Mouse (Mus musculus): ENCODE measurements around the gene Rtp2.
"Not testable (repeated sequence)": the region's sequence is repeated elsewhere in the genome, so short reads cannot be mapped to it uniquely, and the experiment has no call there.

Rtp2 gene

DNA sequence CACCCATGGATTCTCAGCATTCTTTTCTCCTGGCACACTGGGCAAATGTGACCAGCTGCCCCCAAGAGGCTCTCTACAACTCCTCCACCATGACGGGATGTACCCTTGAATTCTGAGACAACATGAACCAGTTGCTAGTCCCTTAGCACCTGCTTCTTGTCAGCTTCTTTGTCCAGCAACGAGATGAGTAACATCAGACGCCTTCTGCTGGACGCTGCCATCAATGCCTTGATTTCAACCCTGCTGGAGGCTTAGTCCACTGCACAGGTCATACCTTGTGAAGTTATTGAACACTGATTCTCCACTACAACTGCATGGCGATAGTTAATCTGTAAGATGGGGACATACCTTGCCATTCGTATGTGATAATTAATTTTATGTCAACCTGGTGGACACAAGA is 15.5 kb upstream of the Rtp2 start:
- DNase-seq: no peak

- DNase-seq: no peak
Measured at GRCm38 (mm10) chr16:23944801-23945200, 12.6 kb upstream of the Rtp2 start.

DNA sequence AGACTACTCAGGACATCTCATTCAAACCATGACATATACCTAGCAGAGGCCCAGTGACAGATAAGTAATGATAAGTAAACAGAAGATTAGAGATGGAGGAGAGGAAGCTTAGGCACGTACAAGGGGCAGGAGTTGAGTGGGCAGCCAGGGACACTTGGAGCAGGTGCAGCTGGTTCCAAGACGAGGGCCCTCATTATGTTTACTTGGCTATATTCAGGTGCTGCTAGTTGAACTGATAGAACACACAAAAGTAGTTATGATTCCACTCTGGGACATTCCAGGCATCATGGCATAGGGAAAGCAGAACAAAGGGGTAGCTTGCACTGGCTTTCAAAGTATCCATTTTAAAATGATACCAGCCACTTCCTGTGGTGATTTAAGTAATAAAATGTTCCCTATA is 2.2 kb upstream of the Rtp2 start:
- DNase-seq: no peak

GRCm38 (mm10) chr16:23931275-23931674 is 919 bp downstream of the Rtp2 start:
- DNase-seq: no peak

GRCm38 (mm10) chr16:23930426-23931073 is 1.6 kb downstream of the Rtp2 start:
- no peak for DNase-seq

DNA sequence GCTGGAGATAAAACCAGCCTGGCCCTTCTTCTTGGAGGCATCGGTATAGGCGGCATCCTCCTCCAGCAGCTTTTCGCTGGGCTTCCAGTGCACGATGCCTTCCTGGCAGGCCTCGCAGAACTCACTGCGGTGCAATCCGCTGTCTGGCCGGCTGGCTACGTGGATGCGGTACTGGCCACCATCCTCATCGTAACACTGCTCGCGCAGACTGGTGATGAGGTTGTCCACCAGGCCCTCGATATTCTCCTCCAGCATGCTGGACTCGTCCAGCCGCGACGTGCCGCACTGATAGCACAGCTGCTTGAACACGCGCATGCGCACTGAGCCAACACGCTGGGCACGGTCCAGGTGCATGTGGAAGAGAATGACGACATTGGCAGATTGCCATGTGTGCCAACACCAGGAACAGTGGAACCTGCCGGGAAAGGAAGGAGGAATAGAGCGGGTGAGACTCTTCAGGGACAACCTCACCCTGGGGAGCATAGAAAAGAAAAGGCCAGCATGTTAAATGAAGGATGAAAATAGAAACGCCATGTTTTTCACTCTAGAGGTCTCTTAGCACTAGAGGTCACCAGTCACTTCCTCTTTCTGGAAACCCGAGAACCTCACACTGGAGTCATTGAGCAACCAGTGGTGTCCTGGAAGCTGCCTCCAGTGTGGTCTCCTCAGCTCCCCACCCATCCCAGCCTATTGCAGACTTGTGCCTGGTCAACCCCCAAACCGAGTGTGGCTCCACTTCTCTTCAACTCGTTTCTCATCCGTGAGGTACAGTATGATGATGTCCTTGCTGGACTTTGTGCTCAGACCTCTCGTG is 4.7 kb downstream of the Rtp2 start:
- DNase-seq: no peak

DNA sequence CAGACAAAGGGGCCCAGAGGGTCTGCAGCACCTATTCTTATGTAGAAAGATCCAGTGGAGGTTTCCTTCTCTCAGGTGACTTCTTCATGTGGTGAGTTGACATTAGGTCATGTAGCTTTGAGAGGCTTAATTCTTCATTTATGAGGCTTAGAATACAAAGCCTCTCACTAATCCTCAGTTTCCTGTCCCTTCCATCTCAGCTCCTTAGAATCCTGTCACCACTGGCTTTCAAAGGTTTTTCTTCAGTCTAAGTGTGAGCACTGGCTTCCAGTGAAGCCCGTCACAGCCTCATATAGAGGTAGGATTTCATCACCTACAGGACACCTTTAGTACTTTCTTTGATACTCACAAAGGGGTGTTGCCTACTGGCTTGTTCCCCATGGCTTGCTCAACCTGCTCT is 9.3 kb downstream of the Rtp2 start:
- DNase-seq: no peak

DNA sequence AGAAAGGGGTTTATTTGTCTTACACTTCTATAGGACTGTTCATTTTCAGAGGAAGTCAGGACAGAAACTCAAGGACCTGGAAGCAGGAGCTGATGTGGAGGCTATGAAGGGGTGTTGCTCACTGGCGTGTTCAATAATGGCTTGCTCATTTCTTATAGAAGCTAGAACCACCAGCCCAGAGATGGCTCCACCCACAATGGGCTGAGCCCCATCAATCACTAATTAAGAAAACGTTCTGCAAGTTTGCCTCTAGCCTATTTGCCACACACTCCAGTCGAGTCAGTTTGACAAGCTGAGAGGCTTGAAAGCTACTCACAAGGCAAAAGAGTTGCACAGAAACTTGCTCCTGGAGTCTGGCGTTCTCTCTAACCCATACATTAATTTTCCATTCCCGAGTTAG is 10.5 kb downstream of the Rtp2 start:
- DNase-seq: no peak

GRCm38 (mm10) chr16:23919418-23919817 is 12.8 kb downstream of the Rtp2 start:
- DNase-seq: no peak

- no peak for DNase-seq
Measured at GRCm38 (mm10) chr16:23913401-23913800, 18.8 kb downstream of the Rtp2 start.

- DNase-seq: no peak
Measured at GRCm38 (mm10) chr16:23912741-23913140, 19.5 kb downstream of the Rtp2 start.

DNA sequence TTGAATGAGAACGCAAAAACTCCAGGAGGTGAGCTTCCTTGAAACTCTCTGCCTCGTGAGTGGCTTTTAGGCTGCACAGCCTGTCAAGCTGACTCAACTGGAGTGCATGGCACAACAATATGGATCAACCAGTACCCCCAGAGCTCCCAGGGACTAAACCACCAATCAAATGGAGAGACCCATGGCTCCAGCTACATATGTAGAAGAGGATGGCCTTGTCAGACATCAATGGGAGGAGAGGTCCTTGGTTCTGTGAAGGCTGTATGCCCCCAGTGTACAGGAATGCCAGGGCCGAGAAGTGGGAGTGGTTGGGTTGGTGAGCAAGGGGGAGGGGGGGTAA is 23.2 kb downstream of the Rtp2 start:
- DNase-seq: not testable (repeated sequence)

DNA sequence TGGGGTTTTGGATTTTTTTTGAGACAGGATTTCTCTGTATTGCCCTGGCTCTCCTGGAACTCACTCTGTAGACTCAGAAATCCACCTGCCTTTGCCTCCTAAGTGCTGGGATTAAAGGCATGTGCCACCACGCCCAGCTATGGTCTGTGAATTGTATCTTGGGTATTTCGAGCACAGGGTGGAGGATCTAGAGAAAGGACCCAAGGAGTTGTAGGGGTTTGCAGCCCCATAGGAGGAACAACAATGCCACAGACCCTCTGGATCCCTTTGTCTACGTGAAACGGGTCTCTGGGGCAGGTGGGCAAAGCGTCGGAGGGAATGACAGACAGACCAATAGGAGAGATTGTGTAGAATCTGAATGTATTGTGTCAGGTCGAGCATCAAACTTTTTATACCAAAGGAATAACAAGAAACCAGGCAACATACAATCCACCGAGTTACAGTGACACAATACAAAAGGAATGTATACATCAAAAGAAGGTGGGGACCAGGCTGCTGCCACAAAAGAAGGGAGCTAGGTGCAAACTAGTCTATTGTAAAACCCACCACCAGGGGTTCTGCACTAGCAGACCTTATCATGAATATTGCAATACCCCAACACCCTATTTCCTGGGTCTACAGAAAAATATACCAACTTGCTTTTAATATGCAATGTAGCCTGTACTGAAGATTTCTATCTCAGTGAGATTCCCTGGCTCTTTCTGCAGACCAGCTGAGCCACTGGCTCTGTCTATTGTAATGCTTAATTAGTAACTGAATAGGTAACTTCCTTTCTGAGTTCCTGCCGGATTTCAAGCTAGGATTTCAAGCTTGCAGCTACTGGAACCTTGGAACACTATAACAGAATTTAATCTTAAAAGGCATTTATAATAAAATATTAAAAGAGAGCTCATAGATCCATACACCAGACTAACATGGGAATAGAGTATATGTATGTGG is 23.8 kb downstream of the Rtp2 start:
- DNase-seq: not testable (repeated sequence)

DNA sequence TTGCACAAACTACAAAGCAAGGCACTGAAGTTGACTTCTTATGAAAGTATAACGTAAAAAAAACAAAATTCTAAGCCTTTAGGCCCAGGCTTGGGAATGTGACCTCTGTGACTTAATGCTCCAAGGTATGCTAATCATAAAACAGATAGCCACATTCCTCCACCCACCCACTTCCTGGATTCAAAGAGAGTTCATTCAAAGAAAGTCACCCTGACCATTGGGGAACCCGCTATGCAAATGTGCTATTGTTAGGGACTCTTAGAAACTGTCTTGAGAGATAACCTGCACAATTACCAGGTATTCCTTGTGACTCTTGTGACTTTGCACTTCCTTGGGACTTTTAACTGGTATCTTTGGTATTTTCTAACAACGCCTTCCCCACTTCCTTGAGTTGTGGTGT is 25.6 kb downstream of the Rtp2 start:
- DNase-seq: not testable (repeated sequence)

DNA sequence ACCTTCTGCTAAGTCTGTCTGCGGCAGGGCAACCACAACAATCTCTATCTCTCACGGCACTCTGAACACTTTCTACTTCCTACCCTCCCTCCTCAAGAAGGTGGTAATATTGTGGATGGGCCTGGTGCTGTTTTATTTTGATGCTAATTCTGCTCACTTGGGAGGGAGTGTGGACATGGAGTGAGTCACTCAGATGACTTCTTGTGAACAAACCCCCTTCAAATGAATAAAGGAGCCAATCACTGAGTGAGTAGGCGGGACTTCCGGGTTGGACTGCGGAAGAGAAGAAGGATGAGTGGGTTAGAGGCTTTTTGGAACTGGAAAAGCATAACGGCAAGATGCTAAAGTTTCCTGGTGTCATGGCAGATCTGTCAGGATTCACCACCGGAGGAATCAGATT is 30.8 kb downstream of the Rtp2 start:
- no peak for DNase-seq

DNA sequence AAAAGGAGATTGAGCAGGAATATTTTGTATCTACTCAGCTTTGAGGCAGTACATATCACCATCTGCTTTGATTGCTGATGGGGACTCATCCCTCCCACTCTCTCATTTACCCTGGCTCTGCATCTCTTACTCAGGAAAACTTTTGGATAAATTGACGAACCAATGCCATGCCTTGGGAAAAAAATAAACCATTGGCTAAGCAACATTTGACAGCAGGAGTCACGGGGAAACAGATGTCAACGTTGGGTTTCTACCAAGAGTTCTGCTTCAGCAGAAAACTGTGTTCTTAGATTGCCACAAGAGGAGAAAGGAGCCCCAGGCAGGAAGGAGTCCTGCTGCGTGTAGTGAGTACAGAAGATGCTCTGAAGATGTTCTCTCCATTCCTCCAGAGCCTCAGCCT is 32.1 kb downstream of the Rtp2 start:
- no peak for DNase-seq

DNA sequence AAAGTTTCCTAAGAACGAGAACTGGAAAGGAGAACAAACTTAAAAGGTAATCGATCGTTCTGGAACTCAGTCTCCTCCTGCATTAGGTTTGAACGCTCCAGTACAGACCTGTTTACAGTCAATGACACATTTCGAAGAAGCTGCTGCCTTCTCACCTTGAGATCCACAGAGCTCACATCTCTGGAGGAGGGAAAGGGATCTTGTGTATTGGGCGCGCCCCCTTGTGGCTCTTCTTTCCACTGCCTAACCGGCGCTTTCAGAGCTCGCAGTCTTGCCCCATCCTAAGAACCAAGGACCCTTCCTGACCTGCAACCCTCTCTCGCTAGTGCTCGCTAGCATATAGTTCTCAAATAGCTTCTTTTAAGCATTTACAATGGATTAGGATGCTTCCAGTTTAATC is 33.4 kb downstream of the Rtp2 start:
- peak; percentile 83 for DNase-seq

DNA sequence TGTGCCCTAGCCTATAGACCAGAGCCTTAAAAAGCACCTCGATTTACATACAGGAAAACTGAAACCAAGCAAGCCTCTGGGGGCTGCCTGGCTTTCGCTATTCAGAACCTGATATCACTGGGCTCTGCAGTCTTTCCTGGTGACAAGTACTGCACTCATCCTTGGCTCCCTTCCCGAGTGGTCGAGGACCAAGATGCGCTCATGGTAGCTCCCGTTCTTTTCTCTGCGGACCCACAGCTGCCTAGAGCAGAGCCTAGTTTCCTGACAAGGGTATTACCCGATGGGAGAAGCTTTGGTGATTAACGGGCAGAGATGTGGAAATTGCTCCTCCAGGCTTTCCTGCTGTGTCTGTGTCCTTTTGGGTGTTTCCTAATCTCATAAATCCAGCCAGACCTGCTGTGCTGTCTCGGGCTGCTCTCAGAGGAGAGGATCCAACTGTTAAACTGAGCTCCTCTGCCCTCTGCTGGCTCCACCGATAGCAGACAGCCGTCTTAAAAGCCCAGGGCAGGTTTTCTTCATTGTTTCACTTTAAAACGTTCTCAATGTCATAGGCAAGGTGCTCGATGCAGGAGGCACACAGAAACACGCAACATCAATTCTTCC is 34.1 kb downstream of the Rtp2 start:
- DNase-seq: peak; percentile 83

DNA sequence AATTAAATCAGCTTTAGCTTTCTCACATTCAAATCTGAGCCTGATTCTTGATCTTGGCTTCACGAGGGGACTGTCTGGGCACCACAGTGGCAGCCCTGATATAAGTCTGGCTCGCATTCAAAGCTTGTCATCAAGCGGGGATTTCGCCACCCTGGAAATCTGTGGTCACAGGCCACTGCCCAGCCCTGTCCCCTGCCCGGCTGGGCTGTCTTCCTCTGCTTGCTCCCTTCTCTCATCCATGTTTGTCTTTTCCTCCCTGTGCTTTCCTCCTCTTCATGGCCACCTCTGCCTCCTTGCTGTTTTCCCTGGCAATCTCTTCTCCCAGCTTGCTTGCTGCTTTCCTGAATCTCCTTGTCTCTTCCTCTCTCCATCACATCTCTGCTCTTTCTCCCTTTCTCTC is 34.7 kb downstream of the Rtp2 start:
- DNase-seq: no peak

GRCm38 (mm10) chr16:23895135-23895534 is 37.1 kb downstream of the Rtp2 start:
- no peak for DNase-seq

- DNase-seq: no peak
Measured at GRCm38 (mm10) chr16:23890636-23891035, 41.6 kb downstream of the Rtp2 start, which contains the start of gene Sst. Sst (minus strand) TSS chr16:23890958.

GRCm38 (mm10) chr16:23890151-23890550 is 42.0 kb downstream of the Rtp2 start:
- peak; percentile 29 for DNase-seq
